ENCODE assay signal across 21 mouse cellular contexts in the genomic region with DNA sequence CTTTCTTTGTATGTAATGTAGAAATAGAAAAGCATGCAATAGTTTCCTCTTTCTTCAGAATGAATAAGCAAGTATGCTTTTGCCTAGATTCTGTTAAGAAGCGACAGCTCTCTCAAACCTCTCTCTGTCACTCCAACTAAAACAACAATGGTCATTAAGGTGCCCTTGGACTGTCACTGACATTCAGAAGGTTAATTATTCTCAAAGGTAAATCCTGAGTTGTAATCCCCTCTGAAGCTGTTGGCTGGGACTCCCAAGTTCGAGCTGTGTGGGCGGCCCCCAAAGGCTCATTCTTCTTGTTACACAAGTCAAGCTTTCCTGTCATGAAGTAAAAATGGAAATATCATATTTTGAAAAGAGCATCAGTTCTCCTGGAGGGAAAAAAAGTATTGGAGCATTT.
DNase-seq lines count a peak whose midpoint lies in the region; ATAC-seq and TF ChIP-seq lines count a peak whose summit lies in the region.
"Had no signal": no experiment of that assay in that cellular context is flagged by ENCODE, and none has a peak within 500 bp of the region (broad histone marks: within the 10 kb centered on the region; RNA-seq: fewer than 3 reads in every experiment).

No protein-coding gene starts in this region.

- H3K9ac ChIP-seq in midbrain, embryonic 11.5 days (ENCODE audit: low read length) = no peak overlapping the region
- no peak overlapping the region for H3K9ac ChIP-seq in midbrain, embryonic 13.5 days (replicated peaks)
- H3K9ac ChIP-seq: embryonic facial prominence, embryonic 13.5 days; forebrain, embryonic 13.5 days; heart, embryonic 13.5 days; hindbrain, embryonic 12.5 days had no signal

- no peak for TF ChIP-seq CTCF in kidney, adult 2 months (conservative IDR thresholded peaks at IDR 0.05; ENCODE audit: insufficient read depth, insufficient read length, low read depth, low read length)

- H3K36me3 ChIP-seq in kidney, adult 2 months (ENCODE audit: control insufficient read depth, insufficient read depth, low read length) = no peaks in the 10 kb centered on the region
- H3K36me3 ChIP-seq in midbrain, embryonic 11.5 days (ENCODE audit: control insufficient read depth, insufficient read depth, low read length) = no peaks in the 10 kb centered on the region
- H3K36me3 ChIP-seq in midbrain, embryonic 13.5 days = no peaks in the 10 kb centered on the region
- H3K36me3 ChIP-seq: embryonic facial prominence, embryonic 13.5 days; G1E; hindbrain, embryonic 12.5 days had no signal

- no peak for ATAC-seq in midbrain, embryonic 11.5 days (ENCODE audit: low FRiP score)
- no peak for ATAC-seq in midbrain, embryonic 13.5 days
- ATAC-seq: CD4-positive, CD25-positive, alpha-beta regulatory T cell, adult 4 months; forebrain, embryonic 13.5 days had no signal

- no peaks in the 10 kb centered on the region for H3K9me3 ChIP-seq in midbrain, embryonic 11.5 days (ENCODE audit: control insufficient read depth, low read length)
- H3K9me3 ChIP-seq in midbrain, embryonic 13.5 days = 0 out of 2 replicates have a peak, but pooled peaks cover 4% of the 10 kb centered on the region
- H3K9me3 ChIP-seq: embryonic facial prominence, embryonic 13.5 days; forebrain, embryonic 13.5 days; heart, embryonic 13.5 days had no signal

- no peak for TF ChIP-seq POLR2A in kidney, adult 2 months (IDR thresholded peaks at IDR 0.05; ENCODE audit: low read depth, low read length)

- DNase-seq in embryo, embryonic 10 days (ENCODE audit: low spot score) = peak; percentile 2
- DNase-seq in embryo, embryonic 9.5 days (ENCODE audit: extremely low spot score) = no peak
- DNase-seq in kidney, adult 2 months = peak; percentile 5
- DNase-seq in kidney, adult 18-20 months = no peak
- DNase-seq in midbrain, embryonic 11.5 days (ENCODE audit: low spot score, missing footprints) = peak; percentile 10
- DNase-seq in thymus, adult 18-20 months = no peak
- DNase-seq: adrenal gland, postnatal 10 days; B cell, adult 2 months; cerebellum, adult 11 months; cerebellum, adult 8-10 months; cerebellum, postnatal 14 days; gastrocnemius, adult 2 months; gastrocnemius, postnatal 25 days; heart, postnatal 4 days had no signal

- H3K27me3 ChIP-seq in kidney, adult 2 months (replicated peaks; ENCODE audit: control insufficient read depth, insufficient read depth, low read length) = no peaks in the 10 kb centered on the region
- H3K27me3 ChIP-seq in midbrain, embryonic 11.5 days (ENCODE audit: control insufficient read depth, insufficient read depth, low read length) = no peaks in the 10 kb centered on the region; the same call in 1 of the 2 replicates
- H3K27me3 ChIP-seq in midbrain, embryonic 13.5 days = peaks cover 4% of the 10 kb centered on the region; the same call in 1 of the 2 replicates

- WGBS in kidney, adult 2 months = 59% methylated on average over 3 of the region's 3 CpGs
- WGBS in midbrain, embryonic 11.5 days = 72% methylated on average over 3 of the region's 3 CpGs
- WGBS in midbrain, embryonic 13.5 days = 72% methylated on average over 3 of the region's 3 CpGs

- H3K4me2 ChIP-seq in midbrain, embryonic 11.5 days = no peak overlapping the region
- no peak overlapping the region for H3K4me2 ChIP-seq in midbrain, embryonic 13.5 days (replicated peaks)
- H3K4me2 ChIP-seq: embryonic facial prominence, embryonic 13.5 days; forebrain, embryonic 13.5 days; heart, embryonic 13.5 days; hindbrain, embryonic 12.5 days had no signal

- no peak overlapping the region for H3K27ac ChIP-seq in kidney, adult 2 months (ENCODE audit: insufficient read depth, low read depth, low read length)
- H3K27ac ChIP-seq in midbrain, embryonic 11.5 days (ENCODE audit: low read depth, low read length) = no peak overlapping the region
- no peak overlapping the region for H3K27ac ChIP-seq in midbrain, embryonic 13.5 days
- H3K27ac ChIP-seq: embryonic facial prominence, embryonic 13.5 days; forebrain, embryonic 13.5 days; gastrocnemius, adult 2 months; heart, embryonic 13.5 days; hindbrain, embryonic 12.5 days had no signal

- no peak overlapping the region for H3K4me3 ChIP-seq in kidney, adult 2 months (ENCODE audit: insufficient read depth, low read depth, low read length)
- no peak overlapping the region for H3K4me3 ChIP-seq in midbrain, embryonic 11.5 days (ENCODE audit: low read depth, low read length)
- H3K4me3 ChIP-seq in midbrain, embryonic 13.5 days (replicated peaks) = no peak overlapping the region
- H3K4me3 ChIP-seq: embryonic facial prominence, embryonic 13.5 days; forebrain, embryonic 13.5 days; gastrocnemius, adult 2 months; heart, embryonic 13.5 days; hindbrain, embryonic 12.5 days had no signal

- H3K4me1 ChIP-seq in kidney, adult 2 months (ENCODE audit: control insufficient read depth, insufficient read depth, low read length) = no peaks in the 10 kb centered on the region
- peaks cover 6% of the 10 kb centered on the region for H3K4me1 ChIP-seq in midbrain, embryonic 11.5 days (ENCODE audit: control insufficient read depth, insufficient read depth, low read length)
- H3K4me1 ChIP-seq in midbrain, embryonic 13.5 days (replicated peaks) = peaks cover 9% of the 10 kb centered on the region

Comparison
In these comparisons a context has a peak if more than half of its experiments do, and no peak if none do; other contexts are left out.
1. DNase-seq: peak in embryo, embryonic 10 days (single experiment), kidney, adult 2 months (single experiment) and midbrain, embryonic 11.5 days (single experiment); none in embryo, embryonic 9.5 days (single experiment), kidney, adult 18-20 months (single experiment) and thymus, adult 18-20 months (0 of 2).